Mouse (Mus musculus): ENCODE measurements around the gene Coq2. TPM values are rescaled to one million over a fixed set of nuclear protein-coding genes. Genes with fewer than 3 reads are reported as not detected.

The Coq2 gene
- polyA plus RNA-seq, 1 experiment from 2014 or later = 63.7 TPM

DNA sequence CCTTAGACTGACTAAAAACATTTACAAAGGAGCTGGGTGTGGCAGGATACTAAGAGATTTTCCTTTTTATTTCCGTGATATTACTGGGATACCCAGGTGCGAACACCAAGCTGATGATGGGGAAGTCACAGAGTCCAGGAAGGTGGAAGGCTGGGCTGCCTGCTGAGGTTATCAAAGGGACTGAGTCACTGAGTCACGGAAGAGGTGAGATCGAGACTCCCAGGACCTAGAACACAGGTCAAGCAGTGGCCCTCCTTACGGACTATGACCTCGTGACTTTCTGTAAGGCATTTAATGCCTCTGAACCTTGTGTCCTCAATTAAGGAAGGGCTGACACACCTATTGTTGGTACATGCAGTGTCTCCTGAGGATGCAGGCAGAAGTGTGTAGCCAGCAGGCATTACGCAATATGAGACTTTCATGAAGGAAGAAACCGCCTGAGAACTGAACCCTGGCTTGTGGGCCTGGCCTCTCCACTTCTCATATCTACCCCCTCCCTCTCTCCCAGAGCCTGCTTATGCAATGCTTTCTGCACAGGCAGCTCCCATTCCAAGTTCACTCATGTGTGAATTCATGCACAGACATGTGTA is 42.3 kb downstream of the Coq2 start:
- Histone ChIP-seq H3K36me3 (replicated peaks) (no peaks in the 10 kb centered on the region), H3K4me3 (no peak overlapping the region), H3K27ac (replicated peaks) (no peak overlapping the region), H3K4me1 (peaks cover 12% of the 10 kb centered on the region; the same call in 1 of the 2 replicates), H3K9me3 (no peaks in the 10 kb centered on the region), H3K27me3 (replicated peaks; ENCODE audit: low read depth, poor library complexity, severe bottlenecking) (no peaks in the 10 kb centered on the region)
- no peak for DNase-seq (ENCODE audit: low spot score)
- WGBS = 82% methylated on average over 8 of the region's 8 CpGs

DNA sequence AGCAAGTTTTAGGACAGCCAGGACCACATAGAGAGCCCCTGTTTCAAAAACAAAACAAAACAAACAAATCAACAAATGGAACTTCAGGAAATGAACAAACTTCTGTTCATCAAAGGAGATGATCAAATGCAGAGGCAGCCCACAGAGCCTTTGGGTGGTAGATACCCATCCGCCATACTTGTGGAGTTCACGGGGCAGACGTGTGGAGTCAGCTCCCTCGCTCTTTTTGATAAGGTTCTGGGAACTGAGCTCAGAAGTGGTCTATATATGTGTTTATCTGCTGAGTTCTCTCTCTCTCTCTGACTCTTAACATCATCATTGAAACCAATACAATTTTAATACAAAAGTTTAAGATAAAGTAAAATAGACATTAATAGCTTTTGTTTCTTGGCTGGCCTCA is 46.1 kb downstream of the Coq2 start:
- Histone ChIP-seq H3K4me1 (peaks cover 7% of the 10 kb centered on the region; the same call in 1 of the 2 replicates), H3K36me3 (replicated peaks) (no peaks in the 10 kb centered on the region), H3K27me3 (replicated peaks; ENCODE audit: low read depth, poor library complexity, severe bottlenecking) (no peaks in the 10 kb centered on the region), H3K27ac (replicated peaks) (no peak overlapping the region), H3K4me3 (no peak overlapping the region), H3K9me3 (no peaks in the 10 kb centered on the region)
- WGBS = 86% methylated on average over 4 of the region's 4 CpGs
- DNase-seq (ENCODE audit: low spot score) = no peak

DNA sequence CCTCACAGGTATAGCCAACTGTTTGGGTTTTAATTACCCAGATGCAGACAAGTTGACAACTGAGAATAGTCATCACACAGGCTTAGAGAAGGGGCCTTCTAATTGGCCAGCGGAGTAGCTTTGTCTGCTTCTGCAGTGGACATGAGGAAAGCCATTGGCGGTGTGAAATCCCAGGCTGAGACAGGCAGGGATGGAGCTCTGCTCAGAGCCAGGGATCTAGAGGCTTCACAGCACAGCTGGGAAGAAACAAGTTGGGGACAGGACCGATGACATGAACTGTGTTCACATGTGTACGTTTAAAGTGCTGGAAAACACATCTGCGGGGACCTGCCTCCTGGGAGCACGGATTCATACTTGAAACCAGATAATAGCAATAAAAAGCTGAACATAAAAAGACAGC is 48.4 kb downstream of the Coq2 start:
- H3K27ac ChIP-seq (replicated peaks) = no peak overlapping the region
- WGBS = 83% methylated on average over 6 of the region's 6 CpGs

DNA sequence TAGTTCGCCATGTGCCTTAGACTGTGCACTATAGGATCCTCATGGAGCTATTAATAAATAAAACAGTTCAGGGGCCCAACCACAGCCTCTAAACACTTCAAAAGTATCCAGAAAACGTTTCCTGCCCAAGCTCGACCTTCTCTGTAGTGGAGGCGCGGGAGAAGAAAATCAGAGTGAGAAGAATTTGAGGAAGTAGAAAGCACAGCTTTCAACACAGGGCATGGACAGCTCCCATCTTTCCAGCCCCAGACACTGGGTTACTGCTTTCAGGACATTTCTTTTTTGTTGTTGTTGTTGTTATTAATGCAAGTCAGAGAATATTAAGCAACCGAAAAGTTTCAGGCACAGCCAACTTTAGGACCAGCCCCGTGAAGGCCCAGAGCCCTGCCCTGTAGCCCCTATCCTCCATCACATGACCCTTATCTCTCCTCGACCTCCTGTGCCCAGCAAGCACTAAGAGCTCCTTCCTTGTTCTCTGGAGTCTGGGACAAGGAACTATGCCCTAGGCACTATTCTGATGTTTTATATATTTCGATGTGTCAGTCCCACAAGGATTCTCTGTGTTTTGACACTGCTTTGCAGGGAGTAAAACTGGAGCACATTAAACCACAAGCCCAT is 50.1 kb downstream of the Coq2 start:
- Histone ChIP-seq H3K9me3 (no peaks in the 10 kb centered on the region), H3K27me3 (replicated peaks; ENCODE audit: low read depth, poor library complexity, severe bottlenecking) (no peaks in the 10 kb centered on the region), H3K4me1 (peaks cover 21% of the 10 kb centered on the region), H3K4me3 (no peak overlapping the region), H3K36me3 (replicated peaks) (no peaks in the 10 kb centered on the region), H3K27ac (replicated peaks) (no peak overlapping the region)
- WGBS = 78% methylated on average over 9 of the region's 9 CpGs
- DNase-seq (ENCODE audit: low spot score) = no peak

More for the DNA sequence above, 48.4 kb downstream of the Coq2 start:
- Histone ChIP-seq H3K27me3 (replicated peaks; ENCODE audit: low read depth, poor library complexity, severe bottlenecking) (no peaks in the 10 kb centered on the region), H3K4me3 (no peak overlapping the region), H3K36me3 (replicated peaks) (no peaks in the 10 kb centered on the region), H3K9me3 (no peaks in the 10 kb centered on the region), H3K4me1 (peaks cover 12% of the 10 kb centered on the region)
- DNase-seq (ENCODE audit: low spot score) = no peak

DNA sequence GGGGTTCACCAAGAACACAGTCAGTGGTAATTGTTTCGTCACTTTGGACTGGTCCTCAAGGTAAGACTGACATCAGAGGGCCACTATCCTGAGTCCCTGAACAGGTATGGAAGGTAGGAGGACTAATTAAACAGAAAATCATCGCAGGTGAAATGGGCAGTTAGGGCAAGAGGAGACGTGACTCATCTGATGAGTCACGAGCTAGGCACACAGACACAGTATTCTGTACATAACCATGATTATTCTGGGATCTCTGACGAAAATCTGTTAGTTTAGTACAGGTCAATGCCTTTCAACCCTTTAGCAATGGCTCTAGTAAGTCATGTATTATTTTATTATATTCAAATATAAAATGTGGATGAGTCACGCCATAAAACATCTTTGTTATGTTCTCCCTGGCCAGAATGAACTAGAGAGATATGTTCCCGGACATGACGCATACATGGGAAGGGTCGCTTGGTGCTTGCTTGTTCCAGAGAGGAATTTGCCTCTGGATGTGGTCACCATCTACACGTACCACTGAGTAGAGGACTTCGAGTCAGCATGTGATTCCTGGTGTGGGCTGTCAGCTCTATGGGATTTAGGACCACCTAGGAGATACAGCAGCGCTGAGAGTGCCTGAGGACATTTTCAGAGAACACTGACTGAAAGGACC is 52.3 kb downstream of the Coq2 start:
- 86% methylated on average over 12 of the region's 12 CpGs for WGBS
- Histone ChIP-seq H3K27ac (replicated peaks) (no peak overlapping the region), H3K4me3 (no peak overlapping the region), H3K4me1 (peaks cover 21% of the 10 kb centered on the region), H3K27me3 (replicated peaks; ENCODE audit: low read depth, poor library complexity, severe bottlenecking) (no peaks in the 10 kb centered on the region), H3K9me3 (no peaks in the 10 kb centered on the region), H3K36me3 (replicated peaks) (no peaks in the 10 kb centered on the region)
- no peak for DNase-seq (ENCODE audit: low spot score)

DNA sequence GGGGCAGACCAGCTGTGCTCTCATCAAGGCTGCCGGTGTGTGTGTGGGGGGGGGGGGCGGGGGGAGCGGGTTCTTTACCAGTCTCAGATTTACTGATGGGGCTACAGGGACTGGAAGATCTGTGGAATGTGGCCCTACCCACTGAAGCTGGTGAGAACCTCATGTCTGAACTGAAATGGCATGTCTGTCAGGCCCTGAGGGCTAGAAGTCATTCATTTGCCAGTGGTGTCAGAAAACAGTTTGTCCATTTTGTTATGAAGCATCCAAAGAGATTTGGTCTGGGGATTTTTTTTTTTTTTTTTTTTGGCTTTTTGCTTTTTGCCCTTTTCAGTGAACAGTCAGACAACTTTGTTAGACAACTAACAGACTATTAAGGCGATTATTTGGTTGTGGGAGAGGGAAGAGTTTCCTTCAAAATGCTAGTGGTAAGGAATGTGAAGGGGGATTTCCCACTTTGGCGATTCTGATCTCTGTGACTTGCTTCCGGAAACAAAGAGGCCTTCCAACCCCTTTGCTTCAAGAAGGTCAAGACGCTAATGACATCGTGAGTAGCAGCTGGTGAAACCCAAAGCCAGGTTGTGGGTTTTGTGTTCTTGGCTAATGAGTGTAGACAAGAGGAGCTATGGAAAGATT is 52.9 kb downstream of the Coq2 start:
- H3K27ac ChIP-seq (replicated peaks) = 0 out of 2 replicates have a peak overlapping the region, but pooled peaks have one; percentile 8

DNA sequence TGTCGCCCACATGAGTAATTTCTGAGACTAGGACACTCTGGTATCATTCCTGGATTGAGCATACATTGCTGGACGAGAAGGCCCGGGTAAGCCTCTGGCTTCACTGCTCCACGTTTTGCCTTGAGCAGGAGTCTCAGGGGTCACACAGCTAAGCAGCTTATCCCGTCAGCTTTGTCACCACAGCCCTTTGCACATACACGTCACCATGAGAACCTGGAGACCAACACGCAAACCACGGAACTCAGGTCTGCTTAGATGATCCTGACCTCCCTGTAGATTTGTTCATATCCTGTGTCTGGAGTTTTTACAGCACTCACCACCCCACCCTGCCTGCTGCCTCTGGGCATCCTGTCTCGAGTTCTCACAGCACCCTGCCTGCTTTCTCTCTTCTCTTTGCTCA is 54.0 kb downstream of the Coq2 start:
- no peak overlapping the region for H3K4me3 ChIP-seq
- 62% methylated on average over 9 of the region's 9 CpGs for WGBS
- no peak overlapping the region for H3K27ac ChIP-seq (replicated peaks)
- no peak for DNase-seq (ENCODE audit: low spot score)
- H3K4me1 ChIP-seq = peaks cover 21% of the 10 kb centered on the region
- H3K27me3 ChIP-seq (replicated peaks; ENCODE audit: low read depth, poor library complexity, severe bottlenecking) = no peaks in the 10 kb centered on the region
- H3K9me3 ChIP-seq = no peaks in the 10 kb centered on the region
- no peaks in the 10 kb centered on the region for H3K36me3 ChIP-seq (replicated peaks)

More for the DNA sequence above, 52.9 kb downstream of the Coq2 start:
- Histone ChIP-seq H3K4me3 (no peak overlapping the region), H3K4me1 (peaks cover 21% of the 10 kb centered on the region), H3K9me3 (no peaks in the 10 kb centered on the region), H3K36me3 (replicated peaks) (no peaks in the 10 kb centered on the region), H3K27me3 (replicated peaks; ENCODE audit: low read depth, poor library complexity, severe bottlenecking) (no peaks in the 10 kb centered on the region)
- WGBS = 45% methylated on average over 8 of the region's 8 CpGs
- peak; percentile 48 for DNase-seq (ENCODE audit: low spot score)

DNA sequence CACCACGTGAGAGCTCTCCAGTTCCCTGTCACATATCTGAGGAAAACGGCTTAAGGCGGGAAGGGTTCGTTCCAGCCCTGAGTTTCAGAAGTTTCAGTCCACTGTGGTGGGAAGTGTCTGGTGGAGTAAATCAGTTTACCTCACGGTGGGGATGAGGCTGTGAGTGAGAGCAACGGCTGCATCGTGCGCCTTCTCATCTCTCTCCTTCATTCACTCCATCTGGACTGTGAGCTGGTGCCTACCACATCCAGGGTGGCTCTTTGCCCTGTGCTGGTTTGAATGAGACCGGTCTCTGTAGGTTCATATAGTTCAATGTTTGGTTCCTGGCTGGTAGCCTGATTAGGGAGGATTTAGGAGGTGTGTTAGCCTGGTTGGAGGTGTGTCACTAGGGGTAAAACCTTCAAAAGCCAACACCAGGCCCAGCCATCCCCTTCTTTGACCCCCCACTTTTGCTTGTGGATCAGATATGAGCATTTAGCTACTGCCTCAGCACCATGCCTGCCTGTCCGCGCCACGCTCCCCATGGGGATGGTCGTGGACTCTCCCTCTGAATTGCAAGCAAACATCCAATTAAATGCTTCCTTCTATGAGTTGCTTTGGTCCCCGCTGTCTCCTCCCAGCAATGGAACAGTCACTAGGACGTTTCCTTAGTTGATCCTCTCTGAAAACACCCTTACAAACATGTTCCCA is 55.2 kb downstream of the Coq2 start:
- peaks cover 21% of the 10 kb centered on the region for H3K4me1 ChIP-seq
- H3K4me3 ChIP-seq = no peak overlapping the region
- H3K27ac ChIP-seq (replicated peaks) = no peak overlapping the region
- 91% methylated on average over 15 of the region's 15 CpGs for WGBS
- DNase-seq (ENCODE audit: low spot score) = no peak
- H3K36me3 ChIP-seq (replicated peaks) = no peaks in the 10 kb centered on the region
- H3K27me3 ChIP-seq (replicated peaks; ENCODE audit: low read depth, poor library complexity, severe bottlenecking) = no peaks in the 10 kb centered on the region
- no peaks in the 10 kb centered on the region for H3K9me3 ChIP-seq

DNA sequence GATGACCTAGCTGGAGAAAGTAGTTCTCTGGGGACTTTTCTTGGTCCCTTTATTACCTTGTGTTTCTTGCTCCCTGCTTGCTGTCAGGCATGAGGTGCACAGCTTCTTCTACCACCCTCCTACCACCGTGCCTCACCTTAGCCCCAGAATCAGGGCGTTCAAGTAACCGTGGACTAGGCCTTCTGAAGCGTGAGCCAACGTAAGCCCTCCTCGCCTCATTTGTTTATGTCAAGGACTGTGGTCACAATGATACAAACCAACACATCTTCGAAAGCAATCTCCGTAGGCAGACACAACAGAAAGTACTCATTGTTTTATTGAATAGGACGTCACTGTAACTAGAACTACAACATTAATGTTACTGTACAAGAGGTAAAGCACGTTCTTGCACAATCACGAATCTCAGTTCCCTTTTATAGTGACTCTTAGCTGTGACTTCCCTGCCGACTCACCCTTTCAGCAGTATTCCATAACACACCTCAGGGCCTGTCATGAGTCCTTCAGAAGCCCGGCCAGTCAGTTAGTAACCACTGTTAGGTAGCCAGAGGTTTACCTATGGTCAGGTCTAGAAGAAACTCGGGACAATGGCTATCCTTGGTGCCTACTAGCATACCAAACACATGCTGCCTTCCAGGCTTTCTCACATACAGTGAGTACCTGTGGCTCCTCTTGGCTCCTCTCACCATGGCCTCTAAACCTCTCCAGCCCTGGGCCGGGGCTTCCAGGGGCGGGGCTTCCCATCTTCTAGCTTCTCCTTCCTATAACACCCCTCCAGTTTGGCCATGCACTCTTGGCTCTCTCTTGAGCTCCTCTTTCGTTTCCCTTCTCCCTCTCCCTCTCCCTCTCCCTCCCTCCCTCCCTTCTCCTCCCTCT is 60.8 kb downstream of the Coq2 start:
- 88% methylated on average over 17 of the region's 17 CpGs for WGBS
- no peak for DNase-seq (ENCODE audit: low spot score)
- H3K9me3 ChIP-seq = no peaks in the 10 kb centered on the region
- no peak overlapping the region for H3K4me3 ChIP-seq
- H3K27ac ChIP-seq (replicated peaks) = no peak overlapping the region
- no peaks in the 10 kb centered on the region for H3K4me1 ChIP-seq
- no peaks in the 10 kb centered on the region for H3K27me3 ChIP-seq (replicated peaks; ENCODE audit: low read depth, poor library complexity, severe bottlenecking)
- no peaks in the 10 kb centered on the region for H3K36me3 ChIP-seq (replicated peaks)

DNA sequence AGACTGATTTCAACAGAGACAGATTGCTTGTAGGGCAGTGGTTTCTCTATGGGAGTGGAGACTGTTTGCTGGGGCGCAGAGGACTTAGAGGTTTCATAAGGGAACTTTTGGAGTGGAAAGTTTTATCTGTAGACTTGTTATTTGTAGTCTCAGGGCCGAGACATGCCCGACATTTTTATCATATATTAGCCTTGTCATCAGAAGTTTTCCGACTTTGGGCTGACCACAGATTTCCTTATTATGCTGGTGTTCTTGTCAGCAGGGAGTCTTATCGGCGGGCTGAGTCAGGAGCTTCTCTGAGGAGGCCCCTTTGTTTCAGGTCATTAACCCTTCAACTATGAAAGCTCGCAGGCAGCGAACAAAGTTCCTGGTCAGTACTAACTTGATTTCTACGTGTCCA is 67.1 kb downstream of the Coq2 start:
- H3K36me3 ChIP-seq (replicated peaks) = no peaks in the 10 kb centered on the region
- 92% methylated on average over 9 of the region's 9 CpGs for WGBS
- no peak overlapping the region for H3K4me3 ChIP-seq
- no peaks in the 10 kb centered on the region for H3K9me3 ChIP-seq
- H3K27ac ChIP-seq (replicated peaks) = no peak overlapping the region
- no peak for DNase-seq (ENCODE audit: low spot score)
- no peaks in the 10 kb centered on the region for H3K4me1 ChIP-seq
- no peaks in the 10 kb centered on the region for H3K27me3 ChIP-seq (replicated peaks; ENCODE audit: low read depth, poor library complexity, severe bottlenecking)

DNA sequence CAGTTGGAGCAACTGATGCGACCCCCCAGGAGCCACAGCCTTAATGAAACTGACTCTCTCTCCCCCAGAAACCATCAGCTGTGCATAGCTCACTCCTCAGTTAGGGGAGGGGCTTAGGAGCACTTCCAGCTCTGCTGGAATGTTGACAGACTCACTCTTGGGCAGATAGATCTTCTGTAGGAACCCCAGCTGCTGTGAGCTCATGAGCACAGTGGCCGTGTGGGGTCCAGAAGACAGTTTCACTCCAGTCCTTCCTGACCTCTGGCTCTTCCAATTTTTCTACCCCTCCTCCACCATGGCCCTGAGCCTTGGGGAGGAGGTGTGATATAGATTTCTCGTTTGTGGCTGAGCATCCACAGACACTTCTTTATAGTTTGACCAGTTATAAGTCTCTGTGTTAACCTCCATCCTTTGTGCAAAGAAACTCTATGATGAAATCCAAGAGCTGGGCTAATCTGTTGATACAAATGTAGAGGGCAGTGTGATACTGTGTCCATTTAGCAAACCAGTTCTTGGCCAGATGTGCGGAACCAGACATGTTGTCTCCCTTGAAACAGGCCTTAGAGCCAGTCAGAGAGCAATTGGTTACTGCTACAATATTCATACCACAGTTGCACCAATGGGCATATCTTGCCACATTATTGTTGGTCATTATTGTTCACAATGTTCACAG is 67.7 kb downstream of the Coq2 start:
- no peaks in the 10 kb centered on the region for H3K36me3 ChIP-seq (replicated peaks)
- H3K4me1 ChIP-seq = no peaks in the 10 kb centered on the region
- H3K4me3 ChIP-seq = no peak overlapping the region
- DNase-seq (ENCODE audit: low spot score) = no peak
- H3K9me3 ChIP-seq = no peaks in the 10 kb centered on the region
- H3K27ac ChIP-seq (replicated peaks) = no peak overlapping the region
- H3K27me3 ChIP-seq (replicated peaks; ENCODE audit: low read depth, poor library complexity, severe bottlenecking) = no peaks in the 10 kb centered on the region
- WGBS = 73% methylated on average over 4 of the region's 4 CpGs

Measured in embryonic facial prominence, embryonic 10.5 days (tissue).